Mouse (Mus musculus): ENCODE data around the gene Ppp6r1.
"Not testable (repeated sequence)": the region's sequence is repeated elsewhere in the genome, so short reads cannot be mapped to it uniquely, and the experiment has no call there.

The Ppp6r1 gene

GRCm38 (mm10) chr7:4612956-4613355 lies 45.9 kb downstream of the Ppp6r1 start:
- DNase-seq (ENCODE audit: low spot score): no peak

- no peak for DNase-seq (ENCODE audit: low spot score)
Measured at GRCm38 (mm10) chr7:4612386-4612785, 46.4 kb downstream of the Ppp6r1 start.

- DNase-seq (ENCODE audit: low spot score): no peak
Measured at GRCm38 (mm10) chr7:4611921-4612341, 46.9 kb downstream of the Ppp6r1 start.

GRCm38 (mm10) chr7:4611511-4611910 lies 47.3 kb downstream of the Ppp6r1 start:
- DNase-seq (ENCODE audit: low spot score): no peak

- DNase-seq (ENCODE audit: low spot score): no peak
Measured at GRCm38 (mm10) chr7:4608002-4608401, 50.8 kb downstream of the Ppp6r1 start.

GRCm38 (mm10) chr7:4603873-4604272 lies 54.9 kb downstream of the Ppp6r1 start, which contains the start of gene Ptprh:
Gene Ptprh (minus strand): TSS chr7:4604041.
- DNase-seq (ENCODE audit: low spot score): no peak

GRCm38 (mm10) chr7:4602969-4603368 lies 55.9 kb downstream of the Ppp6r1 start:
- DNase-seq (ENCODE audit: low spot score): no peak

GRCm38 (mm10) chr7:4597046-4597445 lies 61.8 kb downstream of the Ppp6r1 start:
- DNase-seq (ENCODE audit: low spot score): not testable (repeated sequence)

All from c-Kit-positive CD71-positive TER-119-positive erythroid progenitor cells, embryonic 14.5 days (primary cell).